Mouse (Mus musculus) skeletal muscle tissue, adult 2 months (tissue): ENCODE measurements around the gene Npas3.

Source experiments
- DNase-seq: peaks from one replicate; pipeline ENCODE4 v3.0.0-alpha.2; 2012; ENCODE audit warnings: low read depth, low spot score

Npas3 gene

GRCm38 (mm10) chr12:54060732-54061131 is 812.3 kb downstream of the Npas3 start:
- peak; percentile 16 for DNase-seq

GRCm38 (mm10) chr12:54061168-54061567 is 812.7 kb downstream of the Npas3 start:
- no peak for DNase-seq

- DNase-seq: no peak
Observed at GRCm38 (mm10) chr12:54064986-54065385, 816.5 kb downstream of the Npas3 start.

- DNase-seq: no peak
Observed at GRCm38 (mm10) chr12:54065607-54066006, 817.1 kb downstream of the Npas3 start.

GRCm38 (mm10) chr12:54067419-54067818 is 818.9 kb downstream of the Npas3 start:
- DNase-seq: no peak

- DNase-seq: no peak
Observed at GRCm38 (mm10) chr12:54067886-54068756, 819.6 kb downstream of the Npas3 start.

GRCm38 (mm10) chr12:54068757-54069146 is 820.3 kb downstream of the Npas3 start:
- DNase-seq: no peak

- no peak for DNase-seq
Observed at GRCm38 (mm10) chr12:54074012-54074411, 825.5 kb downstream of the Npas3 start.

GRCm38 (mm10) chr12:54080996-54081395 is 832.5 kb downstream of the Npas3 start:
- DNase-seq: no peak

GRCm38 (mm10) chr12:54093729-54094128 is 845.3 kb downstream of the Npas3 start:
- no peak for DNase-seq

GRCm38 (mm10) chr12:54096492-54096891 is 848.0 kb downstream of the Npas3 start:
- DNase-seq: no peak

GRCm38 (mm10) chr12:54098136-54098535 is 849.7 kb downstream of the Npas3 start:
- no peak for DNase-seq

GRCm38 (mm10) chr12:54098785-54099184 is 850.3 kb downstream of the Npas3 start:
- DNase-seq: peak; percentile 36

GRCm38 (mm10) chr12:54099458-54099857 is 851.0 kb downstream of the Npas3 start:
- no peak for DNase-seq

GRCm38 (mm10) chr12:54101307-54101870 is 852.9 kb downstream of the Npas3 start:
- DNase-seq: no peak

- no peak for DNase-seq
Observed at GRCm38 (mm10) chr12:54102500-54102899, 854.0 kb downstream of the Npas3 start.

GRCm38 (mm10) chr12:54105531-54105930 is 857.1 kb downstream of the Npas3 start:
- DNase-seq: no peak

GRCm38 (mm10) chr12:54105946-54106345 is 857.5 kb downstream of the Npas3 start:
- DNase-seq: no peak

GRCm38 (mm10) chr12:54110342-54110741 is 861.9 kb downstream of the Npas3 start:
- no peak for DNase-seq

- DNase-seq: no peak
Observed at GRCm38 (mm10) chr12:54110930-54111329, 862.5 kb downstream of the Npas3 start.

- no peak for DNase-seq
Observed at GRCm38 (mm10) chr12:54120386-54120785, 871.9 kb downstream of the Npas3 start.

- DNase-seq: no peak
Observed at GRCm38 (mm10) chr12:54121286-54121685, 872.8 kb downstream of the Npas3 start.
